Mouse (Mus musculus) mammary gland, adult 2 months (tissue): ENCODE data around the gene Slc16a7. TPM values are rescaled to one million over a fixed set of nuclear protein-coding genes. Genes with fewer than 3 reads are reported as not detected.

ENCODE experiments used
- polyA plus RNA-seq: library from polyadenylated mRNA; depleted of rRNA; stranded (reverse); fragments of >200 nt; gene quantifications from 2 replicates; pipeline ENCODE4 v1.2.3, GENCODE M21; 2012; ENCODE audit warnings: low replicate concordance; rRNA removed

Gene Slc16a7
- polyA plus RNA-seq, result 5.4 and 10.0 TPM in 2 replicates

GRCm38 (mm10) chr10:125388876-125389786, at the start of gene Slc16a7:
Gene Slc16a7 (minus strand): TSS chr10:125389465.

